Mouse (Mus musculus): ENCODE measurements around the gene Nhp2. TPM values are rescaled to one million over a fixed set of nuclear protein-coding genes. Genes with fewer than 3 reads are reported as not detected.

Nhp2 gene
- polyA plus RNA-seq, 1 experiment from 2014 or later = 88.1 TPM

DNA sequence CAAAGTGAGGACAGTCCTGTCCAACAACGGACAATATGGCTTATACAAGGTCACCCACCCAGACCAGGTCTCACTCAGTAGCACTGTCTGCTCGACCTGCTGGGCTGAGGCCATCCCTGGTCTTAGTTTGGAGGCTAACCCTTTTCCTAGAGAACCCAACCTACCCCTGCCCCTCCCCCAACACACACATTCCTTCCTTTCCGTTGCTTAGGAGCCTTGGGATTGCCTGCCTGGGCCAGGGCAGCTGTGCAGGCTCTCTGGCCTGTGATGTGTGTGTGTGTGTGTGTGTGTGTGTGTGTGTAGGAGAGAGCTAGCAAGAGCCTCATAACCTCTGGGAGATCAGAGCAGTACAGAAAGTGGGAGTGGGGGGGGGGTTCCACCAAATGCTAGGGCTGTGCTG lies 29.0 kb downstream of the Nhp2 start:
- Histone ChIP-seq H3K27me3 (ENCODE audit: control insufficient read depth, insufficient read depth, low read length) (no peaks in the 10 kb centered on the region), H3K4me3 (ENCODE audit: low read length) (peak overlapping the region; percentile 65), H3K4me2 (ENCODE audit: low read depth, low read length) (peak overlapping the region; percentile 87), H3K9ac (ENCODE audit: low read length) (peak overlapping the region; percentile 73), H3K4me1 (ENCODE audit: control insufficient read depth, insufficient read depth, low read length) (peaks cover 35% of the 10 kb centered on the region), H3K9me3 (replicated peaks; ENCODE audit: control insufficient read depth, low read length) (no peaks in the 10 kb centered on the region), H3K27ac (ENCODE audit: low read length) (peak overlapping the region; percentile 28), H3K36me3 (ENCODE audit: control insufficient read depth, insufficient read depth) (peaks cover 10% of the 10 kb centered on the region)
- ATAC-seq (replicated peaks; ENCODE audit: extremely low read depth, insufficient read depth, low FRiP score) = no peak
- WGBS = 17% methylated on average over 3 of the region's 3 CpGs

DNA sequence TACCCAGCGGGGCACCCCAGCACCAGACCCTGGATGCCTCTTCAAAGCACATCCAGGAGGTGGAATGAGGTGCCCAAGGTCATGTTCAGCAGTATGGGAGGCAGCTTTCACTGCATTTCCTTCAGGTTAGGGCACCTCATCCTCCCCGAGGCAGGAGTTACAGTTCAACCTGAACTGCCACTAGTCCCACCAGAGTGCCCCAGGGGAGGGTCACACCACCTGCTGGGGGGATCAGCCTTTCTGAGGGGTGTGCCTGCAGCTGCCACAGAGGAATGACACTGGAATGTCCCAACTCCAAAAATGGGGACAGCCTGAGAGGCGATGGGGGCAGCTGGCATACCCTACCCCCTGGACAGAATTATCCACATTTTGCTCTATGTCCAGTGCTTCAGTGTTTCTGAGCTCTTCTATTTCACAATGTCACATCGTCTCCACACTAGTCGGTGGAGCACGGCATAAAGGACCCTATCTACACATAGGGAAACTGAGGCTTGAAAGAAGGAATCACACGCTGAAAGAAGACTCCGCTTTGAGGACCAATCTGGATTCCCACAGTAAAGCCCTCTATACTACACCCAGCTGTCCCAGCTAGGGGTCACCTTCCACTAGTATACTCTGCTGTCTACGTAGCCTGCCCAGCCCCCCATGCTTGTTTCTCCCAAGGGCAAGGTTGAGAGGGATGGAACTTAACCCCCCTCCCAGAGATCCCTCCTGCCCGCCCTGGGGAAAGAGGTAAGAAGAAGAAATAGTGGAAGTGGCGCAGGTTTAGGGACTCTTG lies 29.8 kb downstream of the Nhp2 start:
- H3K27ac ChIP-seq (ENCODE audit: low read length) = peak overlapping the region; percentile 40
- ATAC-seq (replicated peaks; ENCODE audit: extremely low read depth, insufficient read depth, low FRiP score) = no peak
- peaks cover 33% of the 10 kb centered on the region for H3K4me1 ChIP-seq (ENCODE audit: control insufficient read depth, insufficient read depth, low read length)
- 37% methylated on average over 11 of the region's 11 CpGs for WGBS
- no peaks in the 10 kb centered on the region for H3K9me3 ChIP-seq (replicated peaks; ENCODE audit: control insufficient read depth, low read length)
- H3K27me3 ChIP-seq (ENCODE audit: control insufficient read depth, insufficient read depth, low read length) = no peaks in the 10 kb centered on the region
- H3K4me2 ChIP-seq (ENCODE audit: low read depth, low read length) = peak overlapping the region; percentile 87
- peaks cover 4% of the 10 kb centered on the region; the same call in 1 of the 2 replicates for H3K36me3 ChIP-seq (ENCODE audit: control insufficient read depth, insufficient read depth)
- peak overlapping the region; percentile 73 for H3K9ac ChIP-seq (ENCODE audit: low read length)
- peak overlapping the region; percentile 65 for H3K4me3 ChIP-seq (ENCODE audit: low read length)

- peak overlapping the region; percentile 87 for H3K4me2 ChIP-seq (ENCODE audit: low read depth, low read length)
- H3K4me3 ChIP-seq (ENCODE audit: low read length) = peak overlapping the region; percentile 65
- peaks cover 33% of the 10 kb centered on the region for H3K4me1 ChIP-seq (ENCODE audit: control insufficient read depth, insufficient read depth, low read length)
- peak overlapping the region; percentile 40 for H3K27ac ChIP-seq (ENCODE audit: low read length)
- 5% methylated on average over 7 of the region's 7 CpGs for WGBS
- ATAC-seq (replicated peaks; ENCODE audit: extremely low read depth, insufficient read depth, low FRiP score) = no peak
- H3K9me3 ChIP-seq (replicated peaks; ENCODE audit: control insufficient read depth, low read length) = no peaks in the 10 kb centered on the region
- H3K9ac ChIP-seq (ENCODE audit: low read length) = peak overlapping the region; percentile 73
- no peaks in the 10 kb centered on the region for H3K27me3 ChIP-seq (ENCODE audit: control insufficient read depth, insufficient read depth, low read length)
- H3K36me3 ChIP-seq (ENCODE audit: control insufficient read depth, insufficient read depth) = 0 out of 2 replicates have a peak, but pooled peaks cover 2% of the 10 kb centered on the region
These were observed 30.3 kb downstream of the Nhp2 start for GRCm38 (mm10) chr11:51649889-51650199.

GRCm38 (mm10) chr11:51650261-51650660 lies 30.7 kb downstream of the Nhp2 start:
- H3K4me3 ChIP-seq (ENCODE audit: low read length) = peak overlapping the region; percentile 65
- WGBS = under 1% methylated on average over 30 of the region's 30 CpGs
- H3K9me3 ChIP-seq (replicated peaks; ENCODE audit: control insufficient read depth, low read length) = no peaks in the 10 kb centered on the region
- H3K4me2 ChIP-seq (ENCODE audit: low read depth, low read length) = peak overlapping the region; percentile 87
- H3K27me3 ChIP-seq (ENCODE audit: control insufficient read depth, insufficient read depth, low read length) = no peaks in the 10 kb centered on the region
- H3K27ac ChIP-seq (ENCODE audit: low read length) = peak overlapping the region; percentile 49
- no peaks in the 10 kb centered on the region for H3K36me3 ChIP-seq (ENCODE audit: control insufficient read depth, insufficient read depth)
- H3K4me1 ChIP-seq (ENCODE audit: control insufficient read depth, insufficient read depth, low read length) = peaks cover 32% of the 10 kb centered on the region
- ATAC-seq (replicated peaks; ENCODE audit: extremely low read depth, insufficient read depth, low FRiP score) = 0 out of 2 replicates have a peak, but pooled peaks have one; percentile 10
- H3K9ac ChIP-seq (ENCODE audit: low read length) = peak overlapping the region; percentile 73

- Histone ChIP-seq H3K27me3 (ENCODE audit: control insufficient read depth, insufficient read depth, low read length) (no peaks in the 10 kb centered on the region), H3K4me1 (ENCODE audit: control insufficient read depth, insufficient read depth, low read length) (peaks cover 26% of the 10 kb centered on the region), H3K27ac (ENCODE audit: low read length) (peak within 1 kb of the TSS; percentile 49), H3K36me3 (ENCODE audit: control insufficient read depth, insufficient read depth) (no peaks in the 10 kb centered on the region), H3K9ac (ENCODE audit: low read length) (peak within 1 kb of the TSS; percentile 73), H3K9me3 (replicated peaks; ENCODE audit: control insufficient read depth, low read length) (no peaks in the 10 kb centered on the region), H3K4me3 (ENCODE audit: low read length) (peak within 1 kb of the TSS; percentile 65), H3K4me2 (ENCODE audit: low read depth, low read length) (peak within 1 kb of the TSS; percentile 87)
- 1% methylated on average over 70 of the region's 70 CpGs for WGBS
- peak; percentile 67 for ATAC-seq (replicated peaks; ENCODE audit: extremely low read depth, insufficient read depth, low FRiP score)
These were observed 31.4 kb downstream of the Nhp2 start, which contains the start of the genes N4bp3 and D930048N14Rik for GRCm38 (mm10) chr11:51650691-51651515. N4bp3 (minus strand) TSS chr11:51650842. D930048N14Rik (plus strand) TSS chr11:51650954.

GRCm38 (mm10) chr11:51652889-51653418 lies 33.4 kb downstream of the Nhp2 start:
- H3K9ac ChIP-seq (ENCODE audit: low read length) = no peak overlapping the region
- no peak overlapping the region for H3K4me3 ChIP-seq (ENCODE audit: low read length)
- no peaks in the 10 kb centered on the region for H3K27me3 ChIP-seq (ENCODE audit: control insufficient read depth, insufficient read depth, low read length)
- no peak overlapping the region for H3K27ac ChIP-seq (ENCODE audit: low read length)
- H3K4me2 ChIP-seq (ENCODE audit: low read depth, low read length) = no peak overlapping the region
- 89% methylated on average over 4 of the region's 4 CpGs for WGBS
- peaks cover 20% of the 10 kb centered on the region for H3K4me1 ChIP-seq (ENCODE audit: control insufficient read depth, insufficient read depth, low read length)
- H3K9me3 ChIP-seq (replicated peaks; ENCODE audit: control insufficient read depth, low read length) = no peaks in the 10 kb centered on the region
- ATAC-seq (replicated peaks; ENCODE audit: extremely low read depth, insufficient read depth, low FRiP score) = no peak
- H3K36me3 ChIP-seq (ENCODE audit: control insufficient read depth, insufficient read depth) = no peaks in the 10 kb centered on the region

DNA sequence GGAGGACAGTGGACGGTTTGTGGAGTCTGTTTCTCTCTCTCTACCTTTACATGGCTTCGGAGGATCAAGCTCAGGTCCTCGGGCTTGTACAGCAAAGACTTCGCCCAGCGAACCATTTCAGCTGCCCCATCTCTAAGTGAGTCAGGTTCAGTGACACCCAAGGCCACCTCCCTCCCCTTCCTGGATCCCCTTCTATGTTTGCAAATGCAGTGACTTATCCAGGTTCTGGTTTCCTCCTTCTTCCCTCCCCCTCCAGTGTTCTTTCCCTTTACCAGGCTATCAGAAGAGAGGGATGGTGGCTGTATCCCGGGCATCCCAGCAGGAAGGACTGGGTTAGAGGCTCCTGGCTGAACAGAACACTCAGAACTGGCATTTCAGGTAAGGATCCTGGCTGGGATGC lies 34.2 kb downstream of the Nhp2 start:
- Histone ChIP-seq H3K4me2 (ENCODE audit: low read depth, low read length) (no peak overlapping the region), H3K27me3 (ENCODE audit: control insufficient read depth, insufficient read depth, low read length) (no peaks in the 10 kb centered on the region), H3K9me3 (replicated peaks; ENCODE audit: control insufficient read depth, low read length) (no peaks in the 10 kb centered on the region), H3K4me1 (ENCODE audit: control insufficient read depth, insufficient read depth, low read length) (peaks cover 22% of the 10 kb centered on the region), H3K4me3 (ENCODE audit: low read length) (no peak overlapping the region), H3K27ac (ENCODE audit: low read length) (no peak overlapping the region), H3K36me3 (ENCODE audit: control insufficient read depth, insufficient read depth) (no peaks in the 10 kb centered on the region), H3K9ac (ENCODE audit: low read length) (no peak overlapping the region)
- ATAC-seq (replicated peaks; ENCODE audit: extremely low read depth, insufficient read depth, low FRiP score) = no peak
- WGBS = 80% methylated on average over 6 of the region's 6 CpGs

DNA sequence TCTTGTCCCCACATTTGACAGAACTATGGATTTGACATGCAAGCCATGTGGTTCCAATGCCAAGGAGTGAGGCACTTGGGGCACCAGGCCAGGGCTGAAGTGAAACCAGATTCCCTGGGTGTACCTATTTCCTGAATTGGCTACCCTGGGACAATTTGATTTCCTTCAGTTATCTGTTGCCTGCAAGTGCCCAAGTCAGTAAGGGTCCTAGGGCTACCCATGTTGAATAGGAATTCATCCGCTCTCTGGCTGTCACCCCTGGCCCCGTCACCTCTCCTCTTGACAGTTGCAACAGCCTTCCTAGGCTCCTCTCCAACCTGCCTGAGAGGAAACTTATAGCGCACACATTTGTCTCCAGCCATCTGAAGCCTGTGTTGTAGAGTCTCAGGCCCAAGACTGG lies 35.4 kb downstream of the Nhp2 start:
- Histone ChIP-seq H3K4me2 (ENCODE audit: low read depth, low read length) (no peak overlapping the region), H3K9ac (ENCODE audit: low read length) (no peak overlapping the region), H3K36me3 (ENCODE audit: control insufficient read depth, insufficient read depth) (no peaks in the 10 kb centered on the region), H3K27me3 (ENCODE audit: control insufficient read depth, insufficient read depth, low read length) (no peaks in the 10 kb centered on the region), H3K27ac (ENCODE audit: low read length) (no peak overlapping the region), H3K4me1 (ENCODE audit: control insufficient read depth, insufficient read depth, low read length) (peaks cover 15% of the 10 kb centered on the region), H3K9me3 (replicated peaks; ENCODE audit: control insufficient read depth, low read length) (no peaks in the 10 kb centered on the region), H3K4me3 (ENCODE audit: low read length) (no peak overlapping the region)
- WGBS = 83% methylated on average over 3 of the region's 3 CpGs
- no peak for ATAC-seq (replicated peaks; ENCODE audit: extremely low read depth, insufficient read depth, low FRiP score)
